Mouse (Mus musculus) testis, adult 2 months (tissue): ENCODE results near the gene Vps33a. TPM values are rescaled to one million over a fixed set of nuclear protein-coding genes. Genes with fewer than 3 reads are reported as not detected.

Source experiments
- H3K27ac ChIP-seq: fragments of 200-500 bp; 2 replicates; pipeline ENCODE4 v1.5.1; 2012; ENCODE audit warnings: low read depth, low read length; ENCODE audit not compliant: control insufficient read depth, insufficient read depth
- H3K27me3 ChIP-seq: fragments of 200-500 bp; 2 replicates; pipeline ENCODE4 v1.6.1; 2012; ENCODE audit warnings: mild to moderate bottlenecking, low read length, moderate library complexity; ENCODE audit not compliant: control insufficient read depth, insufficient read depth
- H3K36me3 ChIP-seq: fragments of 200-500 bp; 2 replicates; pipeline ENCODE4 v1.6.1; 2012; ENCODE audit warnings: mild to moderate bottlenecking, low read length; ENCODE audit not compliant: control insufficient read depth, insufficient read depth
- H3K4me1 ChIP-seq: fragments of 200-500 bp; 2 replicates; pipeline ENCODE4 v1.6.1; 2012; ENCODE audit warnings: low read length; ENCODE audit not compliant: control insufficient read depth, insufficient read depth
- H3K4me3 ChIP-seq: fragments of 200-500 bp; 2 replicates; pipeline ENCODE4 v1.5.1; 2012; ENCODE audit warnings: low read depth, mild to moderate bottlenecking, low read length, moderate library complexity, mixed read lengths; ENCODE audit not compliant: control insufficient read depth
- CTCF ChIP-seq: fragments of 200-500 bp; IDR thresholded peaks from 2 replicates; pipeline ENCODE4 v1.5.1; 2012; ENCODE audit warnings: low read depth, mild to moderate bottlenecking, inconsistent platforms, low read length, moderate library complexity; ENCODE audit not compliant: control insufficient read depth, insufficient read depth, insufficient replicate concordance
- POLR2A ChIP-seq: fragments of 200-500 bp; IDR thresholded peaks from 2 replicates; pipeline ENCODE4 v1.6.1; 2012; ENCODE audit warnings: low read depth, mild to moderate bottlenecking, inconsistent platforms, low read length, moderate library complexity; ENCODE audit not compliant: control insufficient read depth
- polyA plus RNA-seq: library from polyadenylated mRNA; depleted of rRNA; stranded (reverse); fragments of >200 nt; gene quantifications from 2 replicates; pipeline ENCODE4 v1.2.3, GENCODE M21; 2012

Gene Vps33a
- polyA plus RNA-seq, 1 experiment: 5.8 TPM

GRCm38 (mm10) chr5:123559588-123559987 is 13.2 kb downstream of the Vps33a start:
- no peak overlapping the region for H3K4me3 ChIP-seq
- peaks cover 2% of the 10 kb centered on the region for H3K36me3 ChIP-seq
- H3K4me1 ChIP-seq: no peaks in the 10 kb centered on the region
- H3K27me3 ChIP-seq: no peaks in the 10 kb centered on the region
- no peak overlapping the region for H3K27ac ChIP-seq
- TF ChIP-seq CTCF: no peak
- TF ChIP-seq POLR2A: no peak

- Histone ChIP-seq H3K4me1 (no peaks in the 10 kb centered on the region), H3K36me3 (no peaks in the 10 kb centered on the region; the same call in 1 of the 2 replicates), H3K27me3 (no peaks in the 10 kb centered on the region), H3K27ac (no peak overlapping the region), H3K4me3 (no peak overlapping the region)
- TF ChIP-seq CTCF: no peak
- no peak for TF ChIP-seq POLR2A
Observed at GRCm38 (mm10) chr5:123556451-123556850, 16.4 kb downstream of the Vps33a start.

- Histone ChIP-seq H3K36me3 (no peaks in the 10 kb centered on the region; the same call in 1 of the 2 replicates), H3K4me3 (no peak overlapping the region), H3K27me3 (no peaks in the 10 kb centered on the region), H3K4me1 (no peaks in the 10 kb centered on the region), H3K27ac (no peak overlapping the region)
- no peak for TF ChIP-seq CTCF
Observed at GRCm38 (mm10) chr5:123555693-123556092, 17.1 kb downstream of the Vps33a start.

- H3K27ac ChIP-seq: no peak overlapping the region
- no peaks in the 10 kb centered on the region for H3K4me1 ChIP-seq
- H3K4me3 ChIP-seq: no peak overlapping the region
- no peak for TF ChIP-seq POLR2A
- TF ChIP-seq CTCF: no peak
- H3K36me3 ChIP-seq: no peaks in the 10 kb centered on the region
- no peaks in the 10 kb centered on the region for H3K27me3 ChIP-seq
Observed at GRCm38 (mm10) chr5:123533801-123534200, 39.0 kb downstream of the Vps33a start.

DNA sequence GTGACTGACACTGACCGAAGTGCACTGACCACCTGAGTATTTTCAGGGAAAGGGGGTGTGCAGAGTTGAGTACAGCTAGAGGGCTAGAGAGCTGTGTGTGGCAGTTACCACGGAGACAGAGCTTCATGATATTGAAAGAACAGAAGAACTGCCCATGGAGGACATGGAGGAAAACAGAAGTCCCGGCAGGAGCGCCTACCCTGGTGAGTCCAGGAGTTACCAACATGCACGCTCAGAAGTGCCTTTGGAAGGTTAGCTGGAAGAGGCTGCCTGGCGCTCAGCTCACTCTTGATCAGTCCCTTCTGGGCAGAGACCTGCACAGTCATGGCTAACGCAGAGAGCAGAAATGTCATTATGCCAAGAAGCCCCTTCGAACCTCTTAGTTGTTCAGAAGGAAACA is 42.8 kb downstream of the Vps33a start:
- no peaks in the 10 kb centered on the region for H3K36me3 ChIP-seq
- H3K27ac ChIP-seq: no peak overlapping the region
- TF ChIP-seq CTCF: no peak
- TF ChIP-seq POLR2A: no peak
- no peak overlapping the region for H3K4me3 ChIP-seq
- peaks cover 3% of the 10 kb centered on the region for H3K4me1 ChIP-seq
- no peaks in the 10 kb centered on the region for H3K27me3 ChIP-seq

DNA sequence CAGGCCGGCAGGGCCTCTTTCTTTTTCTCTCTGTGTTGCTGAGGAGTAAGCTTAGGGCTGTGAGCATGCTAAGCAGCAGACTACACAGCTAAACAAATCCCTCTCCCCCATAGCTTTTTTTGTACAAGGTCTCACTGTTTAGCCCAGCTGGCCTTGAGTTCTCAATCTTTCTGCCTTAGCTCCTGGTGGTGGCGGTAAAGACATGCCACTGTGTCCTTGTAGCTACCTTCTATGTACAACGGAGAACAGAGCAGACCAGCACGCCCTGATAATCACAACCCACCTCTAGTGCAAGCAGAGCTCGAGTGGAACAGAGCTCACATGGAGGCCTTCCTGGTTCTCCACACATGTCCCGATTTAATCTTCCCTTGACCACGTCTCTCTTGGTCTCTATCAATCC is 44.2 kb downstream of the Vps33a start:
- no peak for TF ChIP-seq CTCF
- no peak for TF ChIP-seq POLR2A
- Histone ChIP-seq H3K36me3 (no peaks in the 10 kb centered on the region), H3K4me1 (peaks cover 5% of the 10 kb centered on the region), H3K4me3 (no peak overlapping the region), H3K27ac (no peak overlapping the region), H3K27me3 (no peaks in the 10 kb centered on the region)

- Histone ChIP-seq H3K4me1 (peaks cover 7% of the 10 kb centered on the region), H3K27ac (peak overlapping the region; percentile 17; the same call in 1 of the 2 replicates), H3K4me3 (peak overlapping the region; percentile 37; the same call in 1 of the 2 replicates), H3K36me3 (no peaks in the 10 kb centered on the region; the same call in 1 of the 2 replicates), H3K27me3 (no peaks in the 10 kb centered on the region)
- no peak for TF ChIP-seq POLR2A
- TF ChIP-seq CTCF: no peak
Observed at GRCm38 (mm10) chr5:123525916-123526495, 46.8 kb downstream of the Vps33a start.
